Mouse (Mus musculus): ENCODE results near the gene Abcb5.

GRCm38 (mm10) chr12:118844111-118844510, 122.1 kb downstream of the Abcb5 start:
- TF ChIP-seq EP300 (optimal IDR thresholded peaks at IDR 0.05), result no peak
- TF ChIP-seq CTCF (IDR thresholded peaks at IDR 0.05; ENCODE audit: low read depth), result no peak

All from stomach, postnatal 0 days (tissue).